Mouse (Mus musculus) midbrain, embryonic 14.5 days (tissue): Measurements from ENCODE around the gene Kmt5a. TPM values are rescaled to one million over a fixed set of nuclear protein-coding genes. Genes with fewer than 3 reads are reported as not detected.
"Not testable (repeated sequence)": the region's sequence is repeated elsewhere in the genome, so short reads cannot be mapped to it uniquely, and the experiment has no call there.

Source experiments
- ATAC-seq: fragments of 200-750 bp; cut with Nextera tagmentation; 2 replicates; pipeline ENCODE4 v1.8.0; 2017; ENCODE audit warnings: moderate number of reproducible peaks, moderate library complexity; ENCODE audit not compliant: low FRiP score, low TSS enrichment
- DNase-seq: peaks from one replicate; pipeline ENCODE4 v3.0.0-alpha.2; 2015
- H3K27ac ChIP-seq: fragments of 300-500 bp; sonication (generic); replicated peaks from 2 replicates; pipeline ENCODE4 v1.5.1; 2014; ENCODE audit warnings: mild to moderate bottlenecking, low read depth, low read length, moderate library complexity
- H3K27me3 ChIP-seq: fragments of 300-500 bp; sonication (generic); 2 replicates; pipeline ENCODE4 v1.6.1; 2014; ENCODE audit warnings: low read length, control low read depth, mixed read lengths; ENCODE audit not compliant: control insufficient read depth, insufficient read depth
- H3K36me3 ChIP-seq: fragments of 300-500 bp; sonication (generic); 2 replicates; pipeline ENCODE4 v1.6.1; 2014; ENCODE audit warnings: low read length, control low read depth; ENCODE audit not compliant: control insufficient read depth, insufficient read depth
- H3K4me1 ChIP-seq: fragments of 300-500 bp; sonication (generic); 2 replicates; pipeline ENCODE4 v1.6.1; 2014; ENCODE audit warnings: mild to moderate bottlenecking, antibody characterized with exemption, low read length, control low read depth; ENCODE audit not compliant: control insufficient read depth, insufficient read depth
- H3K4me2 ChIP-seq: fragments of 300-500 bp; sonication (generic); 2 replicates; pipeline ENCODE4 v1.6.1; 2014; ENCODE audit warnings: mild to moderate bottlenecking, low read length, moderate library complexity
- H3K4me3 ChIP-seq: fragments of 300-500 bp; sonication (generic); replicated peaks from 2 replicates; pipeline ENCODE4 v1.5.1; 2014; ENCODE audit warnings: low read depth, low read length
- H3K9ac ChIP-seq: fragments of 300-500 bp; sonication (generic); replicated peaks from 2 replicates; pipeline ENCODE4 v1.6.1; 2014; ENCODE audit warnings: mild to moderate bottlenecking, low read length, moderate library complexity
- H3K9me3 ChIP-seq: fragments of 300-500 bp; sonication (generic); 2 replicates; pipeline ENCODE4 v1.6.1; 2016; ENCODE audit warnings: low read length, control low read depth, mixed read lengths; ENCODE audit not compliant: control insufficient read depth
- WGBS: fragments of 180-500 bp; shearing (Covaris S2); extraction: QIAGEN DNeasy Blood & Tissue Kit; methylation state at CpG from one replicate; pipeline ENCODE4 v1.1.7; 2014; 5-methylcytosine and 5-hydroxymethylcytosine counted together
- polyA plus RNA-seq: library from polyadenylated mRNA; unstranded; fragments of >200 nt; fragmentation: Nextera tagmentation; extraction: Ambion mirVana; gene quantifications from 2 replicates; pipeline ENCODE4 v1.2.1, GENCODE M21; 2014

Kmt5a gene
- polyA plus RNA-seq, 1 experiment from 2014 or later: 20.9 TPM

GRCm38 (mm10) chr5:124498221-124498876 lies 58.6 kb downstream of the Kmt5a start:
- no peak for ATAC-seq
- peaks cover 25% of the 10 kb centered on the region for H3K36me3 ChIP-seq
- H3K27me3 ChIP-seq: no peaks in the 10 kb centered on the region
- H3K4me2 ChIP-seq: no peak overlapping the region
- H3K9ac ChIP-seq: no peak overlapping the region
- no peak for DNase-seq
- no peak overlapping the region for H3K4me3 ChIP-seq
- 77% methylated on average over 9 of the region's 9 CpGs for WGBS
- H3K9me3 ChIP-seq: no peaks in the 10 kb centered on the region
- H3K27ac ChIP-seq: no peak overlapping the region
- H3K4me1 ChIP-seq: no peaks in the 10 kb centered on the region

GRCm38 (mm10) chr5:124499001-124499400 lies 59.3 kb downstream of the Kmt5a start:
- ATAC-seq (no peak), DNase-seq (no peak)
- Histone ChIP-seq H3K4me1 (no peaks in the 10 kb centered on the region), H3K4me3 (no peak overlapping the region), H3K27ac (no peak overlapping the region), H3K36me3 (peaks cover 23% of the 10 kb centered on the region), H3K4me2 (no peak overlapping the region), H3K27me3 (no peaks in the 10 kb centered on the region), H3K9ac (no peak overlapping the region), H3K9me3 (no peaks in the 10 kb centered on the region)
- WGBS: 11% methylated on average over 5 of the region's 5 CpGs

- WGBS: 83% methylated on average over 2 of the region's 4 CpGs
- not testable (repeated sequence) for H3K27me3 ChIP-seq, ATAC-seq
Observed at GRCm38 (mm10) chr5:124500037-124500436, 60.3 kb downstream of the Kmt5a start.

GRCm38 (mm10) chr5:124500573-124500972 lies 60.8 kb downstream of the Kmt5a start:
- DNase-seq: no peak
- 95% methylated on average over 3 of the region's 3 CpGs for WGBS
- H3K9me3 ChIP-seq: no peaks in the 10 kb centered on the region
- no peaks in the 10 kb centered on the region for H3K27me3 ChIP-seq
- no peak overlapping the region for H3K27ac ChIP-seq
- H3K4me2 ChIP-seq: no peak overlapping the region
- H3K4me1 ChIP-seq: no peaks in the 10 kb centered on the region
- H3K9ac ChIP-seq: no peak overlapping the region
- no peak overlapping the region for H3K4me3 ChIP-seq
- ATAC-seq: no peak
- peaks cover 18% of the 10 kb centered on the region for H3K36me3 ChIP-seq

More at GRCm38 (mm10) chr5:124500037-124500436, 60.3 kb downstream of the Kmt5a start:
- not testable (repeated sequence) for H3K9me3 ChIP-seq, H3K4me2 ChIP-seq, H3K9ac ChIP-seq, H3K27ac ChIP-seq, H3K4me1 ChIP-seq, H3K4me3 ChIP-seq, DNase-seq
- H3K36me3 ChIP-seq: peaks cover 18% of the 10 kb centered on the region

- H3K27me3 ChIP-seq: no peaks in the 10 kb centered on the region
- H3K4me2 ChIP-seq: no peak overlapping the region
- peaks cover 18% of the 10 kb centered on the region for H3K36me3 ChIP-seq
- H3K9me3 ChIP-seq: no peaks in the 10 kb centered on the region
- DNase-seq (no peak), ATAC-seq (no peak)
- 94% methylated on average over 10 of the region's 10 CpGs for WGBS
- no peak overlapping the region for H3K27ac ChIP-seq
- H3K4me3 ChIP-seq: no peak overlapping the region
- no peak overlapping the region for H3K9ac ChIP-seq
- H3K4me1 ChIP-seq: no peaks in the 10 kb centered on the region
Observed at GRCm38 (mm10) chr5:124501541-124501940, 61.8 kb downstream of the Kmt5a start.

GRCm38 (mm10) chr5:124503742-124504141 lies 64.0 kb downstream of the Kmt5a start:
- no peaks in the 10 kb centered on the region for H3K27me3 ChIP-seq
- H3K4me3 ChIP-seq: no peak overlapping the region
- no peak overlapping the region for H3K4me2 ChIP-seq
- 69% methylated on average over 14 of the region's 14 CpGs for WGBS
- peaks cover 15% of the 10 kb centered on the region for H3K36me3 ChIP-seq
- H3K4me1 ChIP-seq: no peaks in the 10 kb centered on the region
- H3K9me3 ChIP-seq: no peaks in the 10 kb centered on the region
- no peak overlapping the region for H3K27ac ChIP-seq
- no peak overlapping the region for H3K9ac ChIP-seq
- ATAC-seq (no peak), DNase-seq (no peak)

GRCm38 (mm10) chr5:124505235-124505634 lies 65.5 kb downstream of the Kmt5a start:
- Histone ChIP-seq H3K36me3 (peaks cover 15% of the 10 kb centered on the region), H3K4me3 (no peak overlapping the region), H3K9ac (no peak overlapping the region), H3K4me2 (no peak overlapping the region), H3K4me1 (no peaks in the 10 kb centered on the region), H3K27me3 (no peaks in the 10 kb centered on the region), H3K27ac (no peak overlapping the region), H3K9me3 (no peaks in the 10 kb centered on the region)
- DNase-seq (no peak), ATAC-seq (no peak)
- 95% methylated on average over 4 of the region's 4 CpGs for WGBS

- H3K9ac ChIP-seq: no peak overlapping the region
- H3K36me3 ChIP-seq: peaks cover 11% of the 10 kb centered on the region
- H3K4me3 ChIP-seq: no peak overlapping the region
- ATAC-seq (no peak), DNase-seq (no peak)
- H3K27me3 ChIP-seq: no peaks in the 10 kb centered on the region
- H3K9me3 ChIP-seq: no peaks in the 10 kb centered on the region
- H3K4me2 ChIP-seq: no peak overlapping the region
- 86% methylated on average over 10 of the region's 10 CpGs for WGBS
- H3K27ac ChIP-seq: no peak overlapping the region
- no peaks in the 10 kb centered on the region for H3K4me1 ChIP-seq
Observed at GRCm38 (mm10) chr5:124506731-124507359, 67.1 kb downstream of the Kmt5a start.

- 89% methylated on average over 6 of the region's 6 CpGs for WGBS
- ATAC-seq (no peak), DNase-seq (no peak)
- Histone ChIP-seq H3K4me2 (no peak overlapping the region), H3K9ac (no peak overlapping the region), H3K9me3 (no peaks in the 10 kb centered on the region), H3K36me3 (peaks cover 13% of the 10 kb centered on the region), H3K4me1 (no peaks in the 10 kb centered on the region), H3K4me3 (no peak overlapping the region), H3K27ac (no peak overlapping the region), H3K27me3 (no peaks in the 10 kb centered on the region)
Observed at GRCm38 (mm10) chr5:124509200-124509599, 69.5 kb downstream of the Kmt5a start.
